Mouse (Mus musculus) fibroblast of lung, adult 2 months (primary cell): ENCODE measurements around the gene Cpne4.

Experiments
- DNase-seq: peaks from one replicate; pipeline ENCODE4 v3.0.0-alpha.2; 2011; ENCODE audit warnings: low read depth

The Cpne4 gene

GRCm38 (mm10) chr9:104687051-104687450, 140.0 kb downstream of the Cpne4 start:
- DNase-seq, result no peak

GRCm38 (mm10) chr9:104693145-104693544, 146.1 kb downstream of the Cpne4 start:
- DNase-seq, result no peak

- no peak for DNase-seq
Measured at GRCm38 (mm10) chr9:104710831-104711230, 163.7 kb downstream of the Cpne4 start.

GRCm38 (mm10) chr9:104725311-104725710, 178.2 kb downstream of the Cpne4 start:
- DNase-seq, result no peak

GRCm38 (mm10) chr9:104742661-104743380, 195.7 kb downstream of the Cpne4 start:
- DNase-seq, result no peak

- DNase-seq, result no peak
Measured at GRCm38 (mm10) chr9:104755519-104755918, 208.4 kb downstream of the Cpne4 start.

- DNase-seq, result no peak
Measured at GRCm38 (mm10) chr9:104760031-104760430, 212.9 kb downstream of the Cpne4 start.

- DNase-seq, result no peak
Measured at GRCm38 (mm10) chr9:104776198-104776815, 229.2 kb downstream of the Cpne4 start.

- no peak for DNase-seq
Measured at GRCm38 (mm10) chr9:104777135-104777534, 230.0 kb downstream of the Cpne4 start.

GRCm38 (mm10) chr9:104777780-104778179, 230.7 kb downstream of the Cpne4 start:
- no peak for DNase-seq

GRCm38 (mm10) chr9:104796601-104797000, 249.5 kb downstream of the Cpne4 start:
- DNase-seq, result no peak

GRCm38 (mm10) chr9:104804776-104805175, 257.7 kb downstream of the Cpne4 start:
- DNase-seq, result no peak

GRCm38 (mm10) chr9:104814681-104815080, 267.6 kb downstream of the Cpne4 start:
- no peak for DNase-seq

- no peak for DNase-seq
Measured at GRCm38 (mm10) chr9:104828646-104829045, 281.6 kb downstream of the Cpne4 start.

- no peak for DNase-seq
Measured at GRCm38 (mm10) chr9:104832934-104833539, 286.0 kb downstream of the Cpne4 start.

- no peak for DNase-seq
Measured at GRCm38 (mm10) chr9:104837931-104838330, 290.8 kb downstream of the Cpne4 start.

GRCm38 (mm10) chr9:104841278-104841677, 294.2 kb downstream of the Cpne4 start:
- no peak for DNase-seq

GRCm38 (mm10) chr9:104845226-104845930, 298.3 kb downstream of the Cpne4 start:
- no peak for DNase-seq

- DNase-seq, result no peak
Measured at GRCm38 (mm10) chr9:104853701-104854100, 306.6 kb downstream of the Cpne4 start.

- no peak for DNase-seq
Measured at GRCm38 (mm10) chr9:104854245-104854921, 307.3 kb downstream of the Cpne4 start.

- no peak for DNase-seq
Measured at GRCm38 (mm10) chr9:104865830-104866229, 318.7 kb downstream of the Cpne4 start.

GRCm38 (mm10) chr9:104872586-104872985, 325.5 kb downstream of the Cpne4 start:
- no peak for DNase-seq
